In the genomic region with DNA sequence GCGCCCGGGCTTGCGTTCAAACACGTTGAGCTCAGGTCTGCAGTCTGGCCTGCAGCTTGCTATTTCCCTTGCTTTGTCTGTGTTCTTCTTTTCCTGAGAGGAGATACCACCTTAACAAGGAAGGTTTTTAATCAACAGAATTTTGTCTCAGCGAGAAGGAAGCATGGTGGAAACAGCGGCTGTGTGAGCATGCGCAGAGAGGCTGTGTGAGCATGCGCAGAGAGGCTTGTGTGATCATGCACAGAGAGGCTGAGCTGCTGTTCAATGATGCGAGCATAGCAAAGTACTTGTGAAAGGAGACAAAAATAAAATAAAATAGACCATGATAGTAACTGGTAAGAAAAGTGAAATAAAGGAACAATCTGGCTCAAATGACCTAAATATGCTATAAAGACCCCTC, we compare ENCODE assay signal across 35 mouse cellular contexts.
"Had no signal": no experiment of that assay in that cellular context is flagged by ENCODE, and none has a peak within 500 bp of the region (broad histone marks: within the 10 kb centered on the region; RNA-seq: fewer than 3 reads in every experiment).

No protein-coding gene starts in this region.

- H3K36me3 ChIP-seq: heart, embryonic 10.5 days; heart, embryonic 12.5 days; heart, embryonic 13.5 days; heart, embryonic 15.5 days; hindbrain, embryonic 10.5 days; hindbrain, embryonic 12.5 days; hindbrain, embryonic 13.5 days; hindbrain, embryonic 15.5 days; intestine, embryonic 15.5 days; kidney, embryonic 15.5 days had no signal

- H3K9ac ChIP-seq: heart, embryonic 12.5 days; heart, embryonic 13.5 days; heart, embryonic 15.5 days; hindbrain, embryonic 12.5 days; hindbrain, embryonic 13.5 days; hindbrain, embryonic 14.5 days; hindbrain, embryonic 15.5 days; intestine, embryonic 15.5 days; kidney, embryonic 15.5 days had no signal

- H3K4me1 ChIP-seq: heart, embryonic 10.5 days; heart, embryonic 12.5 days; heart, embryonic 13.5 days; heart, embryonic 15.5 days; hindbrain, embryonic 10.5 days; hindbrain, embryonic 12.5 days; intestine, embryonic 15.5 days; kidney, embryonic 15.5 days had no signal

- H3K4me2 ChIP-seq: heart, embryonic 11.5 days; heart, embryonic 12.5 days; heart, embryonic 13.5 days; heart, embryonic 15.5 days; hindbrain, embryonic 12.5 days; hindbrain, embryonic 13.5 days; hindbrain, embryonic 14.5 days; hindbrain, embryonic 15.5 days; intestine, embryonic 15.5 days; kidney, embryonic 15.5 days had no signal

- ATAC-seq: hindbrain, embryonic 16.5 days; hindbrain, postnatal 0 days; inflammation-experienced regulatory T-cells, adult 6 months; intestine, embryonic 15.5 days; intestine, embryonic 16.5 days; intestine, postnatal 0 days had no signal

- DNase-seq: heart, postnatal 10 days; heart, postnatal 14 days; heart, postnatal 36 days; heart, postnatal 4 days; kidney, adult 11 months; kidney, adult 18-20 months; kidney, adult 2 months; kidney, adult 8-10 months; kidney, adult 9 months; kidney, postnatal 10 days; kidney, postnatal 14 days; kidney, postnatal 25 days; kidney, postnatal 36 days; kidney, postnatal 4 days; layer of hippocampus, adult 9-11 months; layer of hippocampus, postnatal 36 days had no signal

- H3K27ac ChIP-seq: heart, embryonic 10.5 days; heart, embryonic 13.5 days; heart, embryonic 15.5 days; hindbrain, embryonic 10.5 days; hindbrain, embryonic 12.5 days; hindbrain, embryonic 13.5 days; hindbrain, embryonic 14.5 days; hindbrain, embryonic 15.5 days; hindbrain, postnatal 0 days; intestine, embryonic 15.5 days; kidney, embryonic 15.5 days; kidney, postnatal 0 days; layer of hippocampus, adult 2 months had no signal

- H3K4me3 ChIP-seq: heart, embryonic 10.5 days; heart, embryonic 12.5 days; heart, embryonic 13.5 days; heart, embryonic 15.5 days; hindbrain, embryonic 10.5 days; hindbrain, embryonic 12.5 days; hindbrain, embryonic 13.5 days; hindbrain, embryonic 15.5 days; intestine, embryonic 15.5 days; kidney, embryonic 15.5 days; layer of hippocampus, adult 2 months had no signal

- H3K27me3 ChIP-seq: heart, embryonic 12.5 days; heart, embryonic 13.5 days; heart, embryonic 15.5 days; hindbrain, embryonic 12.5 days; hindbrain, embryonic 13.5 days; hindbrain, embryonic 15.5 days; intestine, embryonic 15.5 days; kidney, embryonic 15.5 days had no signal

- H3K9me3 ChIP-seq: heart, embryonic 10.5 days; heart, embryonic 13.5 days; heart, embryonic 15.5 days; hindbrain, embryonic 10.5 days; hindbrain, embryonic 12.5 days; hindbrain, embryonic 13.5 days; hindbrain, embryonic 15.5 days; intestine, embryonic 15.5 days; kidney, embryonic 15.5 days had no signal
